Mouse (Mus musculus) forebrain, postnatal 0 days (tissue): ENCODE data around the gene Lrrc1. TPM values are rescaled to one million over a fixed set of nuclear protein-coding genes. Genes with fewer than 3 reads are reported as not detected.

Experiments
- ATAC-seq: fragments of 200-750 bp; cut with Nextera tagmentation; 2 replicates; pipeline ENCODE4 v1.8.0; 2017; ENCODE audit warnings: mild to moderate bottlenecking, moderate library complexity
- DNase-seq: peaks from one replicate; pipeline ENCODE4 v3.0.0-alpha.2; 2015
- H3K27ac ChIP-seq: fragments of 300-500 bp; sonication (generic); 2 replicates; pipeline ENCODE4 v1.5.1; 2014; ENCODE audit warnings: low read depth, mild to moderate bottlenecking, antibody characterized with exemption, low read length, moderate library complexity, mixed read lengths
- H3K27me3 ChIP-seq: fragments of 300-500 bp; sonication (generic); 2 replicates; pipeline ENCODE4 v1.6.1; 2014; ENCODE audit warnings: mild to moderate bottlenecking, low read length, mixed read lengths; ENCODE audit not compliant: insufficient read depth
- H3K36me3 ChIP-seq: fragments of 300-500 bp; sonication (generic); 2 replicates; pipeline ENCODE4 v1.6.1; 2014; ENCODE audit warnings: mild to moderate bottlenecking, moderate library complexity; ENCODE audit not compliant: insufficient read depth
- H3K4me1 ChIP-seq: fragments of 300-500 bp; sonication (generic); 2 replicates; pipeline ENCODE4 v1.6.1; 2014; ENCODE audit warnings: antibody characterized with exemption; ENCODE audit not compliant: insufficient read depth
- H3K4me2 ChIP-seq: fragments of 300-500 bp; sonication (generic); 2 replicates; pipeline ENCODE4 v1.6.1; 2014; ENCODE audit warnings: low read depth, mild to moderate bottlenecking, moderate library complexity
- H3K4me3 ChIP-seq: fragments of 300-500 bp; sonication (generic); 2 replicates; pipeline ENCODE4 v1.5.1; 2014; ENCODE audit warnings: low read depth, low read length, mixed read lengths
- H3K9ac ChIP-seq: fragments of 300-500 bp; sonication (generic); 2 replicates; pipeline ENCODE4 v1.6.1; 2014; ENCODE audit warnings: mild to moderate bottlenecking
- H3K9me3 ChIP-seq: fragments of 300-500 bp; sonication (generic); 2 replicates; pipeline ENCODE4 v1.6.1; 2016; ENCODE audit warnings: low read length
- CTCF ChIP-seq: sonication (generic); IDR thresholded peaks from 2 replicates; pipeline ENCODE4 v1.5.1; 2016; ENCODE audit warnings: antibody characterized with exemption, control low read depth, low read depth
- WGBS: fragments of 180-500 bp; shearing (Covaris S2); extraction: QIAGEN DNeasy Blood & Tissue Kit; methylation state at CpG from one replicate; pipeline ENCODE4 v1.1.7; 2014; 5-methylcytosine and 5-hydroxymethylcytosine counted together
- polyA plus RNA-seq: library from polyadenylated mRNA; unstranded; fragments of >200 nt; fragmentation: Nextera tagmentation; extraction: Ambion mirVana; gene quantifications from 2 replicates; pipeline ENCODE4 v1.2.1, GENCODE M21; 2015
- total RNA-seq: library from RNA; depleted of rRNA; stranded (reverse); fragments of >200 nt; gene quantifications from 2 replicates; pipeline ENCODE4 v1.2.3, GENCODE M21; 2014

Lrrc1 gene
- total and polyA plus RNA-seq, 2 experiments from 2014 or later = 5.4 to 14.8 TPM

GRCm38 (mm10) chr9:77418800-77419199 is 125.9 kb downstream of the Lrrc1 start:
- Histone ChIP-seq H3K9ac (no peak overlapping the region), H3K4me3 (no peak overlapping the region), H3K36me3 (no peaks in the 10 kb centered on the region), H3K27me3 (no peaks in the 10 kb centered on the region), H3K27ac (no peak overlapping the region), H3K9me3 (no peaks in the 10 kb centered on the region), H3K4me1 (no peaks in the 10 kb centered on the region), H3K4me2 (no peak overlapping the region)
- DNase-seq (no peak), ATAC-seq (no peak)
- 82% methylated on average over 2 of the region's 2 CpGs for WGBS
- TF ChIP-seq CTCF = no peak

GRCm38 (mm10) chr9:77416486-77416885 is 128.2 kb downstream of the Lrrc1 start:
- DNase-seq (no peak), ATAC-seq (no peak)
- H3K4me3 ChIP-seq = no peak overlapping the region
- H3K9ac ChIP-seq = no peak overlapping the region
- no peaks in the 10 kb centered on the region for H3K36me3 ChIP-seq
- no peak overlapping the region for H3K27ac ChIP-seq
- no peaks in the 10 kb centered on the region for H3K27me3 ChIP-seq
- no peaks in the 10 kb centered on the region for H3K9me3 ChIP-seq
- no peak overlapping the region for H3K4me2 ChIP-seq
- 94% methylated on average over 4 of the region's 4 CpGs for WGBS
- TF ChIP-seq CTCF = no peak
- H3K4me1 ChIP-seq = no peaks in the 10 kb centered on the region

- no peak overlapping the region for H3K4me2 ChIP-seq
- no peak overlapping the region for H3K9ac ChIP-seq
- WGBS = 96% methylated on average over 7 of the region's 7 CpGs
- H3K4me3 ChIP-seq = no peak overlapping the region
- no peak for TF ChIP-seq CTCF
- no peaks in the 10 kb centered on the region for H3K27me3 ChIP-seq
- H3K27ac ChIP-seq = no peak overlapping the region
- no peaks in the 10 kb centered on the region for H3K4me1 ChIP-seq
- H3K36me3 ChIP-seq = no peaks in the 10 kb centered on the region
- no peaks in the 10 kb centered on the region for H3K9me3 ChIP-seq
- ATAC-seq (no peak), DNase-seq (no peak)
Measured at GRCm38 (mm10) chr9:77416002-77416401, 128.7 kb downstream of the Lrrc1 start.

- no peak for TF ChIP-seq CTCF
- H3K9me3 ChIP-seq = no peaks in the 10 kb centered on the region
- 54% methylated on average over 3 of the region's 3 CpGs for WGBS
- H3K4me1 ChIP-seq = no peaks in the 10 kb centered on the region
- DNase-seq = no peak
- no peak overlapping the region for H3K4me3 ChIP-seq
- no peaks in the 10 kb centered on the region for H3K36me3 ChIP-seq
- H3K4me2 ChIP-seq = no peak overlapping the region
- H3K27ac ChIP-seq = no peak overlapping the region
- no peak overlapping the region for H3K9ac ChIP-seq
- no peaks in the 10 kb centered on the region for H3K27me3 ChIP-seq
- ATAC-seq = no peak
Measured at GRCm38 (mm10) chr9:77411830-77412425, 132.7 kb downstream of the Lrrc1 start.

GRCm38 (mm10) chr9:77410968-77411367 is 133.7 kb downstream of the Lrrc1 start:
- Histone ChIP-seq H3K4me1 (no peaks in the 10 kb centered on the region), H3K27me3 (no peaks in the 10 kb centered on the region), H3K9me3 (no peaks in the 10 kb centered on the region), H3K4me2 (no peak overlapping the region), H3K4me3 (no peak overlapping the region), H3K27ac (no peak overlapping the region), H3K9ac (no peak overlapping the region), H3K36me3 (no peaks in the 10 kb centered on the region)
- 79% methylated on average over 4 of the region's 4 CpGs for WGBS
- no peak for TF ChIP-seq CTCF
- no peak for DNase-seq
- no peak for ATAC-seq

GRCm38 (mm10) chr9:77410524-77410923 is 134.1 kb downstream of the Lrrc1 start:
- H3K4me3 ChIP-seq = no peak overlapping the region
- no peaks in the 10 kb centered on the region for H3K4me1 ChIP-seq
- ATAC-seq (peak; percentile 27; the same call in 1 of the 2 replicates), DNase-seq (no peak)
- no peaks in the 10 kb centered on the region for H3K27me3 ChIP-seq
- no peaks in the 10 kb centered on the region for H3K36me3 ChIP-seq
- H3K4me2 ChIP-seq = no peak overlapping the region
- no peak for TF ChIP-seq CTCF
- H3K27ac ChIP-seq = no peak overlapping the region
- WGBS = 82% methylated on average over 7 of the region's 7 CpGs
- no peaks in the 10 kb centered on the region for H3K9me3 ChIP-seq
- H3K9ac ChIP-seq = no peak overlapping the region

GRCm38 (mm10) chr9:77408053-77408603 is 136.5 kb downstream of the Lrrc1 start:
- TF ChIP-seq CTCF = no peak
- Histone ChIP-seq H3K9me3 (no peaks in the 10 kb centered on the region), H3K27me3 (no peaks in the 10 kb centered on the region), H3K4me2 (no peak overlapping the region), H3K4me3 (no peak overlapping the region), H3K4me1 (no peaks in the 10 kb centered on the region), H3K9ac (no peak overlapping the region), H3K27ac (no peak overlapping the region), H3K36me3 (no peaks in the 10 kb centered on the region)
- DNase-seq (no peak), ATAC-seq (no peak)
- WGBS = 44% methylated on average over 6 of the region's 6 CpGs
